Mouse (Mus musculus) CH12.LX (cell line): Measurements from ENCODE around the gene Rab44.
A peak's percentile ranks its signal among the peaks of the same experiment; 100 is the strongest.

Experiments used
- CHD2 ChIP-seq: IDR thresholded peaks from 2 replicates; pipeline ENCODE4 v1.6.1; 2011; ENCODE audit warnings: low read length, improper control_type of control experiment
- CTCF ChIP-seq, 2 experiments: IDR thresholded peaks in 1 of 2; conservative IDR thresholded peaks in 1 of 2; 2 replicates each; pipeline ENCODE4 v1.5.1; 2011 to 2012; ENCODE audit warnings: low read depth in 2 of 2, low read length in 2 of 2, improper control_type of control experiment in 1 of 2, inconsistent platforms in 1 of 2, mild to moderate bottlenecking in 1 of 2, moderate library complexity in 1 of 2
- JUND ChIP-seq: conservative IDR thresholded peaks from 2 replicates; pipeline ENCODE4 v1.6.1; 2011; ENCODE audit warnings: low read depth, low read length, improper control_type of control experiment
- KAT2A ChIP-seq: IDR thresholded peaks from 2 replicates; pipeline ENCODE4 v1.6.1; 2012; ENCODE audit warnings: low read length, improper control_type of control experiment, inconsistent platforms; ENCODE audit not compliant: insufficient replicate concordance
- MAX ChIP-seq: IDR thresholded peaks from 2 replicates; pipeline ENCODE4 v1.6.1; 2011; ENCODE audit warnings: low read length, improper control_type of control experiment
- MYC ChIP-seq: IDR thresholded peaks from 2 replicates; pipeline ENCODE4 v1.6.1; 2011; ENCODE audit warnings: low read depth, mild to moderate bottlenecking, improper control_type of control experiment, low read length
- POLR2A ChIP-seq: IDR thresholded peaks from 2 replicates; pipeline ENCODE4 v1.6.1; 2011; ENCODE audit warnings: low read depth, mild to moderate bottlenecking, improper control_type of control experiment, low read length
- SMC3 ChIP-seq: IDR thresholded peaks from 2 replicates; pipeline ENCODE4 v1.6.1; 2011; ENCODE audit warnings: low read depth, low read length, improper control_type of control experiment
- ZKSCAN1 ChIP-seq: IDR thresholded peaks from 2 replicates; pipeline ENCODE4 v1.6.1; 2012; ENCODE audit warnings: low read depth, inconsistent platforms, low read length, improper control_type of control experiment, borderline replicate concordance

DNA sequence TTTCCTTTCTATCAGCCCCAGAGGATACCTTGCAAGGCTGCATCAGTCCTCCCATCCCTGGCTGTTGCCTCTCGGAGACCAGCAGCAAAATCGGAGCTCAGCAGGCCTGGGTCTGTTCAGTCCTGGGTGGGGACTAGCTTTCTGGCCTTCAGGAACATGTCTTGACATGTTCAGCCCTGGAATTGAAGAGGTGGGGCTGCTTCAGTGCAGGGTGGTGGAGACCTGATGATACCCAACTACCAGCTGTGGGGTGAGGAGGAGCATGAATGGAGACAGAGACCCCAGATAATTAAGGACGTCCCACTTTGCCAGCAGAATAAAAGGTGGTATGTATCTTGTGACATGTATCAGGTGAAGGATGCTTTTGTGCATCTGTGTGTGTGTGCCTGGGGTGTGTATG lies 23.2 kb upstream of the Rab44 start, which contains the start of gene Cdkn1a:
- TF ChIP-seq CHD2 (no peak), POLR2A (peak; percentile 36; the same call in 1 of the 2 replicates), KAT2A (no peak), JUND (no peak), CTCF (conservative IDR thresholded peaks at IDR 0.05 in 1 of 2, IDR thresholded peaks at IDR 0.05 in 1 of 2; ENCODE audit: low read depth in 2 of 2, low read length in 2 of 2) (no peak), SMC3 (no peak), ZKSCAN1 (no peak), MAX (no peak), MYC (no peak)
